Mouse (Mus musculus) MEL (cell line): ENCODE measurements around the gene Tet3.

Source experiments
- BHLHE40 ChIP-seq: IDR thresholded peaks from 2 replicates; pipeline ENCODE4 v1.6.1; 2012; ENCODE audit warnings: low read depth, mild to moderate bottlenecking, inconsistent platforms, low read length, improper control_type of control experiment, borderline replicate concordance
- CTCF ChIP-seq, 3 experiments: IDR thresholded peaks in 2 of 3; conservative IDR thresholded peaks in 1 of 3; 2 replicates each; pipeline ENCODE4 v1.5.1; 2011 to 2012; ENCODE audit warnings: low read length in 3 of 3, low read depth in 2 of 3, mild to moderate bottlenecking in 2 of 3, improper control_type of control experiment in 1 of 3, inconsistent platforms in 1 of 3, mixed read lengths in 1 of 3, moderate library complexity in 1 of 3; ENCODE audit not compliant: control insufficient read depth in 1 of 3, insufficient read depth in 1 of 3, poor library complexity in 1 of 3, severe bottlenecking in 1 of 3
- E2F4 ChIP-seq: IDR thresholded peaks from 2 replicates; pipeline ENCODE4 v1.6.1; 2011; ENCODE audit warnings: low read depth, low read length, improper control_type of control experiment, borderline replicate concordance
- EP300 ChIP-seq, 2 experiments: IDR thresholded peaks; 2 replicates each; pipeline ENCODE4 v1.6.1; 2011; ENCODE audit warnings: improper control_type of control experiment in 2 of 2, low read length in 2 of 2, low read depth in 1 of 2, mild to moderate bottlenecking in 1 of 2
- JUND ChIP-seq: IDR thresholded peaks from 2 replicates; pipeline ENCODE4 v1.6.1; 2011; ENCODE audit warnings: low read depth, mild to moderate bottlenecking, improper control_type of control experiment, low read length
- POLR2AphosphoS2 ChIP-seq: IDR thresholded peaks from 2 replicates; pipeline ENCODE4 v1.6.1; 2011; ENCODE audit warnings: low read length, improper control_type of control experiment
- SMC3 ChIP-seq: IDR thresholded peaks from 2 replicates; pipeline ENCODE4 v1.6.1; 2011; ENCODE audit warnings: low read depth, low read length, improper control_type of control experiment
- USF1 ChIP-seq: IDR thresholded peaks from 2 replicates; pipeline ENCODE4 v1.6.1; 2014; ENCODE audit warnings: low read depth, mild to moderate bottlenecking, inconsistent platforms, low read length, improper control_type of control experiment, moderate library complexity

GRCm38 (mm10) chr6:83411635-83412361 lies 47.1 kb downstream of the Tet3 start:
- TF ChIP-seq POLR2AphosphoS2: no peak
- TF ChIP-seq JUND: no peak
- no peak for TF ChIP-seq SMC3
- no peak for TF ChIP-seq USF1
- no peak for TF ChIP-seq CTCF (IDR thresholded peaks at IDR 0.05 in 2 of 3, conservative IDR thresholded peaks at IDR 0.05 in 1 of 3; ENCODE audit: control insufficient read depth in 1 of 3, insufficient read depth in 1 of 3, low read depth in 2 of 3, low read length in 3 of 3, poor library complexity in 1 of 3, severe bottlenecking in 1 of 3)
- TF ChIP-seq EP300 (IDR thresholded peaks at IDR 0.05; ENCODE audit: low read depth in 1 of 2, low read length in 2 of 2): no peak
- TF ChIP-seq E2F4: no peak
- no peak for TF ChIP-seq BHLHE40
